Mouse (Mus musculus) cerebellum, adult 9-11 months (tissue): ENCODE results near the gene Ubash3b.

Experiments
- DNase-seq: peaks from one replicate; pipeline ENCODE4 v3.0.0; 2022

Ubash3b gene

DNA sequence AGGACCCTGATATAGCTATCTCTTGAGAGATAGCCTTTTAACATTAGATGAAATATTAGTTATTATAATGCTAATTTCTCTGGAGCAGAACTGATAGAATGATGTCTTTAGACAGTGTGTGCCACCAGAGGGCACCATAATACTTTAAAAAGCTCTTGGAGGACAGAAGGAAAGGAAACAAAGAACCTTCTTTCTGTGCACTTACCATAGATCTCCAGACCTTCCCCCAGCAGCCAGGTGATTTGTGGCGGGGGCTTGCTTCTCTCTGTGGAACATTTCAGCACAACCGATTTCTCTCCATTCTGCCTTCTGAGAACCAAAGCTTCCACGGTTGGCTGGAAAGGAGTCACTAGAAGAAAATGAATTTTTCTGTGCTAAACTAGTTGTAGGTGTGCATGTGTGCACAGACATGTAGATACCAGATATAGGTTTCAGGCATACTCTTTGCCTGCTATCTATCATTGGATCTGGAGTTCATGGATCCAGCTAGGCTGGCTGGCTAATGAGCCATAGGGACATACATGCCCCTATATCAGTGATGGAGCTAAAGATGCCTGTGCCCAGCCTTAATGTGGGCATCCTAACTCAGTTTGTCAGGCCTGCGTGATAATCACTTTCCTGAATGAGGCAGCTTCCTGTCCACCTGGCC lies 171.4 kb downstream of the Ubash3b start:
- peak; percentile 68 for DNase-seq

DNA sequence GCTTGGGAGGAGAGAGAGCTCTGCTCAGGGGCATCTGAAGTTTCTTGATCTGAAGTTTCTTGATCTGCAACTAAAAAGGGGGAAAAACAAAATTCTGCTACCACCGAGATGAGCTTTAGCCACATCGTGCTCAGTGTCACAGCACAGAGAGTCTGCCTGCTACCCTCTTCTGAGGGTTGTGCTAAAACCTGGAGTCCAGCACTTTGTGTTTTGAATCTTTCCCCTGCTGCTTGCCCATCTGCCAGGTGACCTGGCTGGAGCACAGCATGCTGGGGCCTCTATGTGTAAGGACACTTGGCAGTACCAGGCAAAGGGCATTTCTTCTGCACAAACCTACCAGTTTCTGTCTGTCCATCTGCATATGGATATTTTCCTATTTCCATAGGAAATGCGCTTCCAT lies 177.2 kb downstream of the Ubash3b start:
- peak; percentile 96 for DNase-seq

DNA sequence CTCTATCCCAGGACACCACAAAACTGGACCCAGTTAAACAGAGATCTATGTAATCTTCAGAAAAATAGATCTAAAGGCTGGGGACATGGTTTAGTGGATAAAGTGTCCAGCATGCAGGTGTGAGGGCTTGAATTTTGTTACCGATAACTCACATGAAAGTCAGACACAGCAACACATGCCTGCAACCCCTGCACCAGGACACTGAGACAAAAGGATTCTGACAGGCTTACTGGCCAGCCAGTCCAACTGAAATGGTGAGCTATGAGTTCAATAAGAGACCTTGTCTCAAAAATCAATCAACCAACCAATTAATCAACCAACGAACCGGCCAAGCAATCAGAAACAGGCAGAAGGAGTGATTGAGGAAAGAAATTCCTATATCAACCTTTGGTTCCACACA lies 177.7 kb downstream of the Ubash3b start:
- DNase-seq = peak; percentile 51

DNA sequence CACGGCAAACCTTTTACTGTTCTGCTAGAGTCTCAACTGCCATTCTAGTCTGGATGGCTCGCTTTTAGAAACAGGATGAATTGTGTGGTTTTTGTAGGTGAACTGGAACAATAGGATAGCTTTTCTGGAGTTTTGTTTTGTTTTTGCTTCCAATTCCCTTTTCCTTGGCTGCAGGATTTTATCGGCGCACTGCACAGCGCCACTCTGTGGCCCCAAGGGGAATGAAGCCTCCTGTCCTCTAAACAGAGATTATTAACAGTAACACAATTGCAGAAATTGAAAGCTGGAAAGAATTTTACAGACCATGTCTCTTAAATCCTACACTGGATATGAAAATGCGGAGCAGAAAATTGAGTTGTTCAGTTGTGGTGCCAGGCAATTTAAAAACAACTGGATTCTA lies 179.0 kb downstream of the Ubash3b start:
- peak; percentile 58 for DNase-seq

DNA sequence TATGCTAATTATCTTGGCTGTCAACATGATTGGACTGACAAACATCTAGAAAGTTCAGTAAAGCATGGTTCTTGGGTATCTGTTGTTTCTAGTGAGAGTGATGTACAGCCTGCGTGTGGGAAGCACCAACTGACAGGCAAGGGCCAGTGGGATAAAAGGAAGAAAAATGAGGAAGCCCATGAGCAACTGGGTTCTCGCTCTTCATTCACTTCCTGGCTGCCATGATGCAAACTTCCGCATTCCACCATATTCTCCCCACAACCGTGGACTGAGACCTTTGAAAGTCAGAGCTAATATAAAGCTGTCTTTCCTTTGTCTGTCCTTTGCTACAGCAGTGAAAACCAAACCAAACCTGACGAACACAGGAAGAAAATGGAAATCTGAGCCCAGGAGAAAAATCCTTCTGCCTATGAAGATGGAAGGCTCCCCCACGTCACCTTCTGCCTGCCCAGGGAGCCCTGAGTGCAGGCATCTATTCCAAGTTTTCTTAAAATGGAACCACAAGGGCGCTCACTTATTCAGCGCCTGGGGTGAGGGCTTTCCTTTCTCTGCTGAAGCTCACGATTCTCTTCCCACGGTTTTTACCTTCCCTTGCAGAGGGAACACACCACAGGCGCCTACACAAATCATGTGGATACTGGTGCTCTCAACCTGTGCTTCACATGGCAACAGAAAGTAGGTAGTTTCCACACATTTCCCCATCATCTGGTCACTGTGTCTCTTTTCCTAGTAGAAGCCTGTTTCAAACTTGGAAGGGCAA lies 187.3 kb downstream of the Ubash3b start:
- no peak for DNase-seq

DNA sequence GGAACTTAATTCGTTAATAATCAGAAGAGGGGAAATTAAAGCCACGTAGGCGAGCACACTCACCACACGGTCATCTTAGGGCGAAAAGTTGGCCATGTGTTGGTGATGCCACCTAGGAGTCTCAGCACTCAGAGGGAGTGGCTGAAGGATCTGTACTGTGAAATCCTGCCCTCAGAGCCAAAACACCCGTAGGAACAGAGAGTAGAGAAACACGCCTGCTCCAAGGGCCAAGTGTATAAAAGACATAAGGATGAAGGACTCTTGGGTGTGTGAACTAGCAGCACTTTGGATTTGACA lies 197.1 kb downstream of the Ubash3b start:
- DNase-seq = no peak

DNA sequence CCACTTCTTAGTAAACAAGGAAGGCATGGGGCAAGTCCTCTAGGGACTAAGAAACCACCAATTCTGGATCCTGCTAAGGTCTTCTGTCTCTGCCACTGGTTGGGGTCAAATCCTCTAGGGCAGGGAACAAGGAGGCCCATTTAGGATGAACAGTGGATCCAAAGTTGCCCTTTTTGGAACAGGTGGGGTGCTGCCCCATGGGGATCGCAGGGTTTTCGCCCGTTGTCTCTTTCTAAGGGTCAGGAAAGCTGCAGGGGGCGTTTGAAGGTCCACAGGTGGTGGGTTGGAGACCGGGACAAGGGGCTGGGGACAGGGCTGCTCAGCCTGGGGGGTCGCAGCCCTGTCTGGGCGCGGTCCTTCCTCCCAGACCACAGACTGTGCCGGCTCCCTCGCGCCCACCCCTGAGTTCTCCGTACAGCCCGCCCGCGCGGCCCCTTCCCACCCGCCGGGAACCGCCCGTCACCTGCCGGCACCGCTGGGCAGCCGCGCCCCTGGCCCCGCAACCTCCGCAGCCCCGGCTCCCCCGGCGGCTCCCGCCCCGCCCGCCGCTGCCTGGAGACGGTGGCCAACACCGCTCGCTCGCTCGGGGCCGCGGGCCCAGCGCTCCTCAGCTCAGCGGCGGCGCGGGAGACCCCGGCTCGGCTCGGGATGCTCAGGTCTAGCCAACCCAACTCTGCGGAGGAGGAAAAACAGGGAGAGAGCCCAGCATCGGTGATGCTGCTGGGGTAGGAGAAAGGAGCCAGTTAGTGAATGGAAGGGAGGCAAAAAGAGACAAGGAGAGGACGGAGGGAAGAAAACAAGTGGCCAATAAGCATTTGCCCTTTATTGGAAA lies 197.7 kb downstream of the Ubash3b start, which contains the start of gene Jhy:
Jhy (minus strand) TSS at position 533 of the 832 bp plus-strand sequence.
- no peak for DNase-seq

DNA sequence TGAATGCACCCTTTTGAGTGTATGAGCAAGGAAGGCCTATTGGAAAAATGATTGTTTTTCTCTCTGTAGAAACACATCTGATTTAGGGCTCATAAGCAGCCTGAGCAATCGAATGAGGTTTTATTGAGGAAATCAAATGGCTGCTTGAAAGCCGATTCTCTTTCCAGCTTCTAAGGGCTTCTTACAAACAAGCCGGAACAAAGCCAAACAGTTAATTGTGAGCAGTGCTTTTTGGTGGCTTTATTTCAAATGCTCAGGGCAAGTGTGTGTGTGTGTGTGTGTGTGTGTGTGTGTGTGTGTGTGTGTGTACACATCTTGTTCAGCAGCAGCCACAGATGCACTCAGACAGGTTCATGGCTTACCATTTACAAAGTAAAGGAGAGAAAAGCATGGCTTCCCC lies 200.1 kb downstream of the Ubash3b start:
- no peak for DNase-seq
